Mouse (Mus musculus): ENCODE measurements around the gene Vmn1r20. TPM values are rescaled to one million over a fixed set of nuclear protein-coding genes. Genes with fewer than 3 reads are reported as not detected.

Gene Vmn1r20
- not detected for polyA plus RNA-seq (2014; fragmentation: Illumina TruSeq; extraction: RNeasy Lipid Tissue Mini Kit (QIAGEN cat#74804); ENCODE audit: low read depth, low replicate concordance)

GRCm38 (mm10) chr6:57428630-57429029, at the start of gene Vmn1r20:
TSS of gene Vmn1r20 (plus strand) at chr6:57428930.

GRCm38 (mm10) chr6:57395683-57396082, 33.0 kb upstream of the Vmn1r20 start, which contains the start of gene Vmn1r18:
TSS of gene Vmn1r18 (minus strand) at chr6:57395783.

GRCm38 (mm10) chr6:57403480-57403879, 25.2 kb upstream of the Vmn1r20 start, which contains the start of gene Vmn1r19:
TSS of gene Vmn1r19 (plus strand) at chr6:57403780.

Other genes with a start within 250 kb of the Vmn1r20 start
- not detected for gene Vmn1r13, start 225.6 kb upstream of the Vmn1r20 start, polyA plus RNA-seq (2014; fragmentation: Illumina TruSeq; extraction: RNeasy Lipid Tissue Mini Kit (QIAGEN cat#74804); ENCODE audit: low read depth, low replicate concordance)
- gene Vmn1r14, start 197.2 kb upstream of the Vmn1r20 start, polyA plus RNA-seq (2014; fragmentation: Illumina TruSeq; extraction: RNeasy Lipid Tissue Mini Kit (QIAGEN cat#74804); ENCODE audit: low read depth, low replicate concordance), result not detected
- gene Vmn1r15, start 171.0 kb upstream of the Vmn1r20 start, polyA plus RNA-seq (2014; fragmentation: Illumina TruSeq; extraction: RNeasy Lipid Tissue Mini Kit (QIAGEN cat#74804); ENCODE audit: low read depth, low replicate concordance), result not detected
- gene Vmn1r16, start 99.4 kb upstream of the Vmn1r20 start, polyA plus RNA-seq (2014; fragmentation: Illumina TruSeq; extraction: RNeasy Lipid Tissue Mini Kit (QIAGEN cat#74804); ENCODE audit: low read depth, low replicate concordance), result not detected
- gene Vmn1r17, start 65.2 kb upstream of the Vmn1r20 start, polyA plus RNA-seq (2014; fragmentation: Illumina TruSeq; extraction: RNeasy Lipid Tissue Mini Kit (QIAGEN cat#74804); ENCODE audit: low read depth, low replicate concordance), result not detected
- not detected for gene Vmn1r18, start 33.1 kb upstream of the Vmn1r20 start, polyA plus RNA-seq (2014; fragmentation: Illumina TruSeq; extraction: RNeasy Lipid Tissue Mini Kit (QIAGEN cat#74804); ENCODE audit: low read depth, low replicate concordance)
- not detected for gene Vmn1r19, start 25.1 kb upstream of the Vmn1r20 start, polyA plus RNA-seq (2014; fragmentation: Illumina TruSeq; extraction: RNeasy Lipid Tissue Mini Kit (QIAGEN cat#74804); ENCODE audit: low read depth, low replicate concordance)
- 82.1 TPM for gene Ppm1k, start 106.5 kb downstream of the Vmn1r20 start, polyA plus RNA-seq (2014; fragmentation: Illumina TruSeq; extraction: RNeasy Lipid Tissue Mini Kit (QIAGEN cat#74804); ENCODE audit: low read depth, low replicate concordance)
- 65.7 TPM for gene Herc6, start 152.1 kb downstream of the Vmn1r20 start, polyA plus RNA-seq (2014; fragmentation: Illumina TruSeq; extraction: RNeasy Lipid Tissue Mini Kit (QIAGEN cat#74804); ENCODE audit: low read depth, low replicate concordance)